Mouse (Mus musculus) limb, embryonic 10.5 days (tissue): Measurements from ENCODE around the gene Gtf2h1. TPM values are rescaled to one million over a fixed set of nuclear protein-coding genes. Genes with fewer than 3 reads are reported as not detected.
"Not testable (repeated sequence)": the region's sequence is repeated elsewhere in the genome, so short reads cannot be mapped to it uniquely, and the experiment has no call there.

ENCODE experiments used
- DNase-seq: peaks from one replicate; pipeline ENCODE4 v3.0.0-alpha.2; 2017; ENCODE audit warnings: low spot score
- H3K27ac ChIP-seq: fragments of 300-500 bp; sonication (generic); 2 replicates; pipeline ENCODE4 v1.5.1; 2016; ENCODE audit warnings: mild to moderate bottlenecking
- H3K27me3 ChIP-seq: fragments of 300-500 bp; sonication (generic); 2 replicates; pipeline ENCODE4 v1.6.1; 2016; ENCODE audit warnings: low read depth, mild to moderate bottlenecking; ENCODE audit not compliant: poor library complexity, severe bottlenecking
- H3K36me3 ChIP-seq: fragments of 300-500 bp; sonication (generic); 2 replicates; pipeline ENCODE4 v1.6.1; 2016; ENCODE audit warnings: mild to moderate bottlenecking, moderate library complexity
- H3K4me1 ChIP-seq: fragments of 300-500 bp; sonication (generic); 2 replicates; pipeline ENCODE4 v1.6.1; 2016
- H3K4me3 ChIP-seq: fragments of 300-500 bp; sonication (generic); 2 replicates; pipeline ENCODE4 v1.5.1; 2016; ENCODE audit warnings: mild to moderate bottlenecking, moderate library complexity
- H3K9me3 ChIP-seq: fragments of 300-500 bp; sonication (generic); replicated peaks from 2 replicates; pipeline ENCODE4 v1.6.1; 2016; ENCODE audit warnings: mild to moderate bottlenecking
- WGBS: fragments of 180-500 bp; shearing (Covaris S2); methylation state at CpG from one replicate; pipeline ENCODE4 v1.1.7; 2016; 5-methylcytosine and 5-hydroxymethylcytosine counted together
- polyA plus RNA-seq: library from polyadenylated mRNA; unstranded; fragments of >200 nt; fragmentation: Nextera tagmentation; extraction: Ambion mirVana; gene quantifications from 2 replicates; pipeline ENCODE4 v1.2.1, GENCODE M21; 2016

The Gtf2h1 gene
- polyA plus RNA-seq, 1 experiment from 2014 or later: 50.2 TPM

- Histone ChIP-seq H3K27ac (peak overlapping the region; percentile 100), H3K36me3 (peaks cover 32% of the 10 kb centered on the region), H3K27me3 (no peaks in the 10 kb centered on the region), H3K4me3 (peak overlapping the region; percentile 83), H3K9me3 (no peaks in the 10 kb centered on the region), H3K4me1 (peaks cover 18% of the 10 kb centered on the region)
- DNase-seq: no peak
- WGBS: under 1% methylated on average over 31 of the region's 31 CpGs
Observed at GRCm38 (mm10) chr7:46796206-46796679, 340 bp downstream of the Gtf2h1 start.

- Histone ChIP-seq H3K27me3 (no peaks in the 10 kb centered on the region), H3K27ac (no peak overlapping the region), H3K4me3 (peak overlapping the region; percentile 83), H3K4me1 (peaks cover 18% of the 10 kb centered on the region), H3K9me3 (no peaks in the 10 kb centered on the region), H3K36me3 (peaks cover 37% of the 10 kb centered on the region)
- DNase-seq: no peak
- 62% methylated on average over 6 of the region's 6 CpGs for WGBS
Observed at GRCm38 (mm10) chr7:46796779-46797178, 876 bp downstream of the Gtf2h1 start.

- DNase-seq: no peak
- Histone ChIP-seq H3K27ac (no peak overlapping the region), H3K36me3 (peaks cover 98% of the 10 kb centered on the region), H3K9me3 (no peaks in the 10 kb centered on the region), H3K4me3 (no peak overlapping the region), H3K27me3 (no peaks in the 10 kb centered on the region), H3K4me1 (no peaks in the 10 kb centered on the region)
- 95% methylated on average over 6 of the region's 6 CpGs for WGBS
Observed at GRCm38 (mm10) chr7:46810325-46810724, 14.4 kb downstream of the Gtf2h1 start.

- no peak overlapping the region for H3K4me3 ChIP-seq
- peaks cover 98% of the 10 kb centered on the region for H3K36me3 ChIP-seq
- H3K4me1 ChIP-seq: no peaks in the 10 kb centered on the region
- no peaks in the 10 kb centered on the region for H3K27me3 ChIP-seq
- no peak for DNase-seq
- no peak overlapping the region for H3K27ac ChIP-seq
- WGBS: 92% methylated on average over 4 of the region's 4 CpGs
- H3K9me3 ChIP-seq: no peaks in the 10 kb centered on the region
Observed at GRCm38 (mm10) chr7:46814012-46814411, 18.1 kb downstream of the Gtf2h1 start.

GRCm38 (mm10) chr7:46820876-46821632 is 25.2 kb downstream of the Gtf2h1 start:
- DNase-seq, H3K27ac ChIP-seq, H3K9me3 ChIP-seq, H3K4me3 ChIP-seq, H3K27me3 ChIP-seq, H3K4me1 ChIP-seq: not testable (repeated sequence)
- peaks cover 74% of the 10 kb centered on the region for H3K36me3 ChIP-seq
- WGBS: 95% methylated on average over 15 of the region's 15 CpGs

GRCm38 (mm10) chr7:46827046-46827802 is 31.3 kb downstream of the Gtf2h1 start:
- 85% methylated on average over 20 of the region's 20 CpGs for WGBS
- Histone ChIP-seq H3K4me3 (no peak overlapping the region), H3K9me3 (no peaks in the 10 kb centered on the region), H3K27me3 (no peaks in the 10 kb centered on the region), H3K27ac (no peak overlapping the region), H3K36me3 (peaks cover 20% of the 10 kb centered on the region), H3K4me1 (peaks cover 8% of the 10 kb centered on the region)
- no peak for DNase-seq

- Histone ChIP-seq H3K27me3 (no peaks in the 10 kb centered on the region), H3K27ac (no peak overlapping the region), H3K36me3 (peaks cover 15% of the 10 kb centered on the region), H3K4me3 (no peak overlapping the region), H3K9me3 (no peaks in the 10 kb centered on the region), H3K4me1 (peaks cover 8% of the 10 kb centered on the region)
- 89% methylated on average over 2 of the region's 2 CpGs for whole genome bisulfite sequencing
- DNase-seq: no peak
Observed at GRCm38 (mm10) chr7:46827803-46828184, 31.9 kb downstream of the Gtf2h1 start.

- Histone ChIP-seq H3K36me3 (no peaks in the 10 kb centered on the region), H3K27ac (no peak overlapping the region), H3K4me3 (no peak overlapping the region), H3K4me1 (peaks cover 8% of the 10 kb centered on the region), H3K27me3 (no peaks in the 10 kb centered on the region), H3K9me3 (no peaks in the 10 kb centered on the region)
- no peak for DNase-seq
- WGBS: 90% methylated on average over 12 of the region's 12 CpGs
Observed at GRCm38 (mm10) chr7:46829911-46830310, 34.0 kb downstream of the Gtf2h1 start.

GRCm38 (mm10) chr7:46830799-46831590 is 35.1 kb downstream of the Gtf2h1 start:
- Histone ChIP-seq H3K27me3 (no peaks in the 10 kb centered on the region), H3K4me3 (no peak overlapping the region), H3K27ac (no peak overlapping the region), H3K9me3 (no peaks in the 10 kb centered on the region), H3K4me1 (peaks cover 8% of the 10 kb centered on the region), H3K36me3 (no peaks in the 10 kb centered on the region)
- WGBS: 59% methylated on average over 13 of the region's 13 CpGs
- DNase-seq: no peak

- Histone ChIP-seq H3K36me3 (no peaks in the 10 kb centered on the region), H3K4me3 (no peak overlapping the region), H3K9me3 (no peaks in the 10 kb centered on the region), H3K27me3 (no peaks in the 10 kb centered on the region), H3K27ac (no peak overlapping the region), H3K4me1 (peaks cover 8% of the 10 kb centered on the region)
- no peak for DNase-seq
- 81% methylated on average over 8 of the region's 8 CpGs for WGBS
Observed at GRCm38 (mm10) chr7:46831693-46832092, 35.8 kb downstream of the Gtf2h1 start.

GRCm38 (mm10) chr7:46832112-46832810 is 36.4 kb downstream of the Gtf2h1 start:
- 88% methylated on average over 11 of the region's 11 CpGs for WGBS
- H3K27ac ChIP-seq, H3K9me3 ChIP-seq, H3K27me3 ChIP-seq, H3K36me3 ChIP-seq, H3K4me3 ChIP-seq, H3K4me1 ChIP-seq, DNase-seq: not testable (repeated sequence)

- peaks cover 15% of the 10 kb centered on the region for H3K4me1 ChIP-seq
- no peaks in the 10 kb centered on the region for H3K36me3 ChIP-seq
- no peak for DNase-seq
Observed at GRCm38 (mm10) chr7:46833266-46833665, 37.4 kb downstream of the Gtf2h1 start.

More at GRCm38 (mm10) chr7:46833266-46833665, 37.4 kb downstream of the Gtf2h1 start:
- Histone ChIP-seq H3K27me3 (no peaks in the 10 kb centered on the region), H3K9me3 (no peaks in the 10 kb centered on the region), H3K4me3 (no peak overlapping the region), H3K27ac (no peak overlapping the region)
- 71% methylated on average over 6 of the region's 6 CpGs for WGBS
